Mouse (Mus musculus) MEL (cell line): ENCODE data around the gene Bcas3. TPM values are rescaled to one million over a fixed set of nuclear protein-coding genes. Genes with fewer than 3 reads are reported as not detected.

Experiments used
- DNase-seq: peaks from one replicate; pipeline ENCODE4 v3.0.0; 2011; ENCODE audit warnings: low read depth, low spot score
- H3K27ac ChIP-seq: 2 replicates; pipeline ENCODE4 v1.5.1; 2012; ENCODE audit warnings: low read depth, mild to moderate bottlenecking, control low read depth, low read length, moderate library complexity; ENCODE audit not compliant: control insufficient read depth
- H3K27me3 ChIP-seq, 2 experiments: fragments of 150-350 bp in 1 of 2; sonication (generic) in 1 of 2; 2 replicates each; pipeline ENCODE4 v1.6.1; 2012; ENCODE audit warnings: low read length in 2 of 2, mild to moderate bottlenecking in 2 of 2, improper control_type of control experiment in 1 of 2, moderate library complexity in 1 of 2; ENCODE audit not compliant: insufficient read depth in 2 of 2, control insufficient read depth in 1 of 2
- H3K36me3 ChIP-seq, 2 experiments: 2 replicates each; pipeline ENCODE4 v1.6.1; 2012 to 2014; ENCODE audit warnings: low read length in 2 of 2, improper control_type of control experiment in 1 of 2, inconsistent platforms in 1 of 2, mild to moderate bottlenecking in 1 of 2; ENCODE audit not compliant: insufficient read depth in 2 of 2, control insufficient read depth in 1 of 2
- H3K4me1 ChIP-seq, 2 experiments: fragments of 150-350 bp in 1 of 2; sonication (generic) in 1 of 2; 2 replicates each; pipeline ENCODE4 v1.6.1; 2012; ENCODE audit warnings: low read length in 2 of 2, improper control_type of control experiment in 1 of 2, mild to moderate bottlenecking in 1 of 2; ENCODE audit not compliant: insufficient read depth in 2 of 2, control insufficient read depth in 1 of 2
- H3K4me3 ChIP-seq, 2 experiments: fragments of 150-350 bp in 1 of 2; sonication (generic) in 1 of 2; 2 replicates each; pipeline ENCODE4 v1.5.1; 2012; ENCODE audit warnings: low read depth in 2 of 2, low read length in 2 of 2, mild to moderate bottlenecking in 2 of 2, moderate library complexity in 2 of 2, control low read depth in 1 of 2, improper control_type of control experiment in 1 of 2; ENCODE audit not compliant: control insufficient read depth in 1 of 2, insufficient read depth in 1 of 2
- H3K79me2 ChIP-seq: 2 replicates; pipeline ENCODE4 v1.6.1; 2012; ENCODE audit warnings: mild to moderate bottlenecking, low read length, moderate library complexity; ENCODE audit not compliant: control insufficient read depth, poor library complexity, insufficient read depth
- H3K9ac ChIP-seq: 2 replicates; pipeline ENCODE4 v1.6.1; 2012; ENCODE audit warnings: low read depth, mild to moderate bottlenecking, control low read depth, low read length, moderate library complexity; ENCODE audit not compliant: control insufficient read depth, poor library complexity, severe bottlenecking
- H3K9me3 ChIP-seq: fragments of 150-350 bp; sonication (generic); replicated peaks from 2 replicates; pipeline ENCODE4 v1.6.1; 2012; ENCODE audit warnings: mild to moderate bottlenecking, low read length, improper control_type of control experiment, moderate library complexity; ENCODE audit not compliant: insufficient read depth
- CHD1 ChIP-seq: IDR thresholded peaks from 2 replicates; pipeline ENCODE4 v1.6.1; 2012; ENCODE audit warnings: low read depth, mild to moderate bottlenecking, inconsistent platforms, low read length, improper control_type of control experiment
- CTCF ChIP-seq, 3 experiments: IDR thresholded peaks in 2 of 3; conservative IDR thresholded peaks in 1 of 3; 2 replicates each; pipeline ENCODE4 v1.5.1; 2011 to 2012; ENCODE audit warnings: low read length in 3 of 3, low read depth in 2 of 3, mild to moderate bottlenecking in 2 of 3, improper control_type of control experiment in 1 of 3, inconsistent platforms in 1 of 3, mixed read lengths in 1 of 3, moderate library complexity in 1 of 3; ENCODE audit not compliant: control insufficient read depth in 1 of 3, insufficient read depth in 1 of 3, poor library complexity in 1 of 3, severe bottlenecking in 1 of 3
- EP300 ChIP-seq, 2 experiments: IDR thresholded peaks; 2 replicates each; pipeline ENCODE4 v1.6.1; 2011; ENCODE audit warnings: improper control_type of control experiment in 2 of 2, low read length in 2 of 2, low read depth in 1 of 2, mild to moderate bottlenecking in 1 of 2
- ETS1 ChIP-seq: IDR thresholded peaks from 2 replicates; pipeline ENCODE4 v1.6.1; 2012; ENCODE audit warnings: low read depth, mild to moderate bottlenecking, inconsistent platforms, low read length, improper control_type of control experiment, moderate library complexity
- GATA1 ChIP-seq: IDR thresholded peaks from 2 replicates; pipeline ENCODE4 v1.6.1; 2011; ENCODE audit warnings: low read depth, low read length, improper control_type of control experiment
- MAFK ChIP-seq: IDR thresholded peaks from 2 replicates; pipeline ENCODE4 v1.6.1; 2011; ENCODE audit warnings: low read depth, mild to moderate bottlenecking, low read length, improper control_type of control experiment, borderline replicate concordance
- MAX ChIP-seq: IDR thresholded peaks from 2 replicates; pipeline ENCODE4 v1.6.1; 2011; ENCODE audit warnings: low read length, improper control_type of control experiment
- MXI1 ChIP-seq: IDR thresholded peaks from 2 replicates; pipeline ENCODE4 v1.6.1; 2011; ENCODE audit warnings: mild to moderate bottlenecking, low read depth, low read length, improper control_type of control experiment
- NELFE ChIP-seq: IDR thresholded peaks from 2 replicates; pipeline ENCODE4 v1.6.1; 2011; ENCODE audit warnings: low read depth, low read length, improper control_type of control experiment
- NRF1 ChIP-seq: IDR thresholded peaks from 2 replicates; pipeline ENCODE4 v1.6.1; 2014; ENCODE audit warnings: low read depth, mild to moderate bottlenecking, inconsistent platforms, low read length, improper control_type of control experiment, moderate library complexity; ENCODE audit not compliant: poor library complexity, insufficient read depth, severe bottlenecking
- POLR2A ChIP-seq, 2 experiments: IDR thresholded peaks; 2 replicates each; pipeline ENCODE4 v1.6.1; 2011 to 2012; ENCODE audit warnings: low read length in 2 of 2, mild to moderate bottlenecking in 2 of 2, control low read depth in 1 of 2, improper control_type of control experiment in 1 of 2, low read depth in 1 of 2, moderate library complexity in 1 of 2; ENCODE audit not compliant: control insufficient read depth in 1 of 2, insufficient read depth in 1 of 2, poor library complexity in 1 of 2
- POLR2AphosphoS5 ChIP-seq: IDR thresholded peaks from 2 replicates; pipeline ENCODE4 v1.6.1; 2012; ENCODE audit warnings: low read depth, borderline replicate concordance, mild to moderate bottlenecking, inconsistent platforms, low read length, moderate library complexity, mixed read lengths
- RCOR1 ChIP-seq: IDR thresholded peaks from 2 replicates; pipeline ENCODE4 v1.6.1; 2012; ENCODE audit warnings: low read depth, mild to moderate bottlenecking, inconsistent platforms, low read length, improper control_type of control experiment
- SMC3 ChIP-seq: IDR thresholded peaks from 2 replicates; pipeline ENCODE4 v1.6.1; 2011; ENCODE audit warnings: low read depth, low read length, improper control_type of control experiment
- UBTF ChIP-seq: IDR thresholded peaks from 2 replicates; pipeline ENCODE4 v1.6.1; 2012; ENCODE audit warnings: low read depth, mild to moderate bottlenecking, inconsistent platforms, low read length, improper control_type of control experiment, moderate library complexity, borderline replicate concordance; ENCODE audit not compliant: insufficient read depth
- USF1 ChIP-seq: IDR thresholded peaks from 2 replicates; pipeline ENCODE4 v1.6.1; 2014; ENCODE audit warnings: low read depth, mild to moderate bottlenecking, inconsistent platforms, low read length, improper control_type of control experiment, moderate library complexity
- USF2 ChIP-seq, 2 experiments: IDR thresholded peaks; 2 replicates each; pipeline ENCODE4 v1.6.1; 2011 to 2012; ENCODE audit warnings: improper control_type of control experiment in 2 of 2, low read length in 2 of 2, borderline replicate concordance in 1 of 2, inconsistent platforms in 1 of 2, low read depth in 1 of 2, mild to moderate bottlenecking in 1 of 2; ENCODE audit not compliant: insufficient read depth in 1 of 2
- ZC3H11A ChIP-seq: IDR thresholded peaks from 2 replicates; pipeline ENCODE4 v1.6.1; 2012; ENCODE audit warnings: low read depth, mild to moderate bottlenecking, inconsistent platforms, low read length, improper control_type of control experiment
- ZKSCAN1 ChIP-seq: IDR thresholded peaks from 2 replicates; pipeline ENCODE4 v1.6.1; 2012; ENCODE audit warnings: low read depth, mild to moderate bottlenecking, inconsistent platforms, low read length, improper control_type of control experiment, moderate library complexity
- ZMIZ1 ChIP-seq: IDR thresholded peaks from 2 replicates; pipeline ENCODE4 v1.6.1; 2012; ENCODE audit warnings: low read depth, mild to moderate bottlenecking, inconsistent platforms, low read length, improper control_type of control experiment, moderate library complexity
- ZNF384 ChIP-seq: IDR thresholded peaks from 2 replicates; pipeline ENCODE4 v1.6.1; 2012; ENCODE audit warnings: low read depth, mild to moderate bottlenecking, inconsistent platforms, low read length, improper control_type of control experiment
- polyA plus RNA-seq, 2 experiments: library from polyadenylated mRNA; stranded (reverse) in 1 of 2; unstranded in 1 of 2; fragments of >175 nt in 1 of 2; fragments of >200 nt in 1 of 2; gene quantifications; 2 replicates each; pipeline versions ENCODE4 v1.2.1 to v1.2.4; 2012; ENCODE audit warnings: low replicate concordance in 2 of 2, low read depth in 1 of 2; ENCODE audit not compliant: insufficient read length in 2 of 2, insufficient read depth in 1 of 2, missing spikeins in 1 of 2
- total RNA-seq: library from RNA; depleted of rRNA; stranded (reverse); fragments of 300-350 nt; gene quantifications from 2 replicates; pipeline ENCODE4 v1.2.3, GENCODE M21; 2012

The Bcas3 gene
- total and polyA plus RNA-seq, 3 experiments, result 8.6 to 14.7 TPM; not detected in 1

DNA sequence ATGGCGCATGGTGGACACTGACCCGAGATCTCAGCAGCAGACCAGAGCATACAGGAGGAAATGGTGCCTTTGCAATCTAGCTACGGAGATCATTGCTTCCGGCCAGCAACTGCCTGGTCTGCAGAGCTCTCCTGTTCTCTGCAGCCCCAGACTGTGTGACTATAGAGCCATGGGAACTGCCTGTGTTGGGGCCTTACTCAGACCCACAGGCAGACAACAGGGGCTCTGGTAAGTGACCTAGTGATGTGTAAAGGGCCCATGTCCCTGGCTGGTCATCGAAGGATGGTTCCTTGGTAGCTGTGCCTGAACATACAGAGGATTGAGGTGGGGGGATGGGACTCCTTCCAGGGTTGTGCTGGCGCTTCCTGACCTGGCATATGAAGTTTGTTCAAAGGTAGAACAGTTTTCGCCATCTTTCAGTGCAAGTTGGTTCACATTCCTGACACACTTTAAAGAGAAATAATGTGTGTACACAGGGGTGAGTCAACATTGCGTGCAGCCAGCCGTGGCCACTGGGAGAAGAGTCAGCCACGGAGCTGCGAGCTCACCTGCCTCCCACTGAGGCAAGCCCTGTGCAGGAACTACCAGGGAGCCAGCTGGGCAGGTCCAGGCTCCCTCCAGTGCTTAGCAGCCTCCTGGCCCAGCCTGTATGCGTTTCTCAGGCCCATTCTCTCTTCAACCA is 439.7 kb downstream of the Bcas3 start:
- Histone ChIP-seq H3K4me1 (no peaks in the 10 kb centered on the region), H3K4me3 (no peak overlapping the region), H3K79me2 (no peaks in the 10 kb centered on the region), H3K36me3 (no peaks in the 10 kb centered on the region), H3K9me3 (no peaks in the 10 kb centered on the region), H3K27me3 (no peaks in the 10 kb centered on the region), H3K9ac (no peak overlapping the region), H3K27ac (no peak overlapping the region)
- TF ChIP-seq USF1, result no peak
- no peak for TF ChIP-seq MAFK
- no peak for TF ChIP-seq MAX
- no peak for TF ChIP-seq ZNF384
- TF ChIP-seq NELFE, result no peak
- TF ChIP-seq ZC3H11A, result no peak
- DNase-seq, result no peak

DNA sequence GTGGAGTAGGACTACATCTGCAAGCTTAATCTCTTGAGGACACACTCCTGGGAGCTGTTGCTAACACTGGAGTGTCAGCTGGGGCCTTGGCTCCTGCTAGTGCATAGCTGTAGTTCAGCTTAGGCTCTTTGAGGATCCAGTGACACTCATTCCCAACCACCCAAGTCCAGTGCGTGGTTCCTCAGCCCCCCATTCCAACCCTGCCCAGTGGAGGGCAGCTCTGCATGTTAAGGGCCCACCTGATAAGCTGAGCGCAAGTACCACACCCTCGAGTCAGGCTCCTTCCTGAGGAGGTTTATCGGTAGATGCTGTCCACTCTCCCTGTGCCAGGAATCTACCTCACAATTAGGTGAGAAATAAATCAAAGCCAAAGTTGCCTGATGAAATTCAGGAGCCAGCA is 446.5 kb downstream of the Bcas3 start:
- H3K79me2 ChIP-seq, result no peaks in the 10 kb centered on the region
- DNase-seq, result no peak
- no peaks in the 10 kb centered on the region for H3K9me3 ChIP-seq
- TF ChIP-seq EP300 (IDR thresholded peaks at IDR 0.05; ENCODE audit: low read depth in 1 of 2, low read length in 2 of 2) (no peak), POLR2A (IDR thresholded peaks at IDR 0.05; ENCODE audit: control insufficient read depth in 1 of 2, insufficient read depth in 1 of 2, low read depth in 1 of 2, low read length in 2 of 2, poor library complexity in 1 of 2) (no peak), ZMIZ1 (no peak), NRF1 (no peak), USF2 (IDR thresholded peaks at IDR 0.05; ENCODE audit: borderline replicate concordance in 1 of 2, insufficient read depth in 1 of 2, low read depth in 1 of 2, low read length in 2 of 2) (no peak), RCOR1 (no peak), USF1 (no peak), SMC3 (no peak), ETS1 (no peak), MAFK (no peak), UBTF (no peak), MXI1 (no peak), CTCF (IDR thresholded peaks at IDR 0.05 in 2 of 3, conservative IDR thresholded peaks at IDR 0.05 in 1 of 3; ENCODE audit: control insufficient read depth in 1 of 3, insufficient read depth in 1 of 3, low read depth in 2 of 3, low read length in 3 of 3, poor library complexity in 1 of 3, severe bottlenecking in 1 of 3) (no peak), POLR2AphosphoS5 (no peak), NELFE (no peak), ZKSCAN1 (no peak), GATA1 (no peak), MAX (no peak), CHD1 (no peak)
- no peaks in the 10 kb centered on the region for H3K27me3 ChIP-seq
- H3K4me3 ChIP-seq, result no peak overlapping the region
- H3K9ac ChIP-seq, result no peak overlapping the region
- peaks cover 5 to 10% of the 10 kb centered on the region in 2 experiments for H3K4me1 ChIP-seq
- peaks cover 0 to 7% of the 10 kb centered on the region in 2 experiments; a peak in 2 of 4 replicates for H3K36me3 ChIP-seq
- H3K27ac ChIP-seq, result no peak overlapping the region
